Mouse (Mus musculus): ENCODE results near the gene Syt12. TPM values are rescaled to one million over a fixed set of nuclear protein-coding genes. Genes with fewer than 3 reads are reported as not detected.

The Syt12 gene
- polyA plus RNA-seq, 1 experiment from 2014 or later: 2.4 TPM

GRCm38 (mm10) chr19:4492526-4493296 is 15.5 kb upstream of the Syt12 start:
- Histone ChIP-seq H3K4me2 (replicated peaks; ENCODE audit: low read depth, low read length) (no peak overlapping the region), H3K27me3 (ENCODE audit: control insufficient read depth, insufficient read depth, low read length) (no peaks in the 10 kb centered on the region), H3K36me3 (ENCODE audit: control insufficient read depth, insufficient read depth, low read length) (no peaks in the 10 kb centered on the region), H3K27ac (ENCODE audit: low read depth, low read length) (no peak overlapping the region), H3K4me3 (ENCODE audit: low read length) (no peak overlapping the region), H3K4me1 (ENCODE audit: control insufficient read depth, insufficient read depth, low read length) (peaks cover 1% of the 10 kb centered on the region; the same call in 1 of the 2 replicates), H3K9ac (ENCODE audit: low read depth, low read length) (no peak overlapping the region), H3K9me3 (ENCODE audit: control insufficient read depth, low read length) (no peaks in the 10 kb centered on the region)
- ATAC-seq (ENCODE audit: low FRiP score, low TSS enrichment): no peak
- 56% methylated on average over 9 of the region's 9 CpGs for WGBS

- no peaks in the 10 kb centered on the region for H3K27me3 ChIP-seq (ENCODE audit: control insufficient read depth, insufficient read depth, low read length)
- H3K36me3 ChIP-seq (ENCODE audit: control insufficient read depth, insufficient read depth, low read length): no peaks in the 10 kb centered on the region
- no peaks in the 10 kb centered on the region for H3K9me3 ChIP-seq (ENCODE audit: control insufficient read depth, low read length)
- H3K4me3 ChIP-seq (ENCODE audit: low read length): no peak overlapping the region
- 55% methylated on average over 10 of the region's 10 CpGs for WGBS
- no peak overlapping the region for H3K4me2 ChIP-seq (replicated peaks; ENCODE audit: low read depth, low read length)
- no peaks in the 10 kb centered on the region for H3K4me1 ChIP-seq (ENCODE audit: control insufficient read depth, insufficient read depth, low read length)
- no peak overlapping the region for H3K27ac ChIP-seq (ENCODE audit: low read depth, low read length)
- no peak for ATAC-seq (ENCODE audit: low FRiP score, low TSS enrichment)
- no peak overlapping the region for H3K9ac ChIP-seq (ENCODE audit: low read depth, low read length)
These were observed 13.9 kb upstream of the Syt12 start for GRCm38 (mm10) chr19:4491080-4491695.

- 87% methylated on average over 2 of the region's 2 CpGs for WGBS
- H3K4me1 ChIP-seq (ENCODE audit: control insufficient read depth, insufficient read depth, low read length): 0 out of 2 replicates have a peak, but pooled peaks cover 8% of the 10 kb centered on the region
- no peak for ATAC-seq (ENCODE audit: low FRiP score, low TSS enrichment)
- no peak overlapping the region for H3K4me2 ChIP-seq (replicated peaks; ENCODE audit: low read depth, low read length)
- no peak overlapping the region for H3K4me3 ChIP-seq (ENCODE audit: low read length)
- no peaks in the 10 kb centered on the region for H3K9me3 ChIP-seq (ENCODE audit: control insufficient read depth, low read length)
- H3K36me3 ChIP-seq (ENCODE audit: control insufficient read depth, insufficient read depth, low read length): no peaks in the 10 kb centered on the region
- H3K9ac ChIP-seq (ENCODE audit: low read depth, low read length): no peak overlapping the region
- no peaks in the 10 kb centered on the region for H3K27me3 ChIP-seq (ENCODE audit: control insufficient read depth, insufficient read depth, low read length)
- H3K27ac ChIP-seq (ENCODE audit: low read depth, low read length): no peak overlapping the region
These were observed 10.6 kb upstream of the Syt12 start for GRCm38 (mm10) chr19:4487877-4488276.

GRCm38 (mm10) chr19:4485006-4485405 is 7.8 kb upstream of the Syt12 start:
- no peaks in the 10 kb centered on the region for H3K36me3 ChIP-seq (ENCODE audit: control insufficient read depth, insufficient read depth, low read length)
- no peaks in the 10 kb centered on the region for H3K27me3 ChIP-seq (ENCODE audit: control insufficient read depth, insufficient read depth, low read length)
- H3K4me3 ChIP-seq (ENCODE audit: low read length): no peak overlapping the region
- H3K9ac ChIP-seq (ENCODE audit: low read depth, low read length): no peak overlapping the region
- 0 out of 2 replicates have a peak, but pooled peaks cover 8% of the 10 kb centered on the region for H3K4me1 ChIP-seq (ENCODE audit: control insufficient read depth, insufficient read depth, low read length)
- ATAC-seq (ENCODE audit: low FRiP score, low TSS enrichment): 0 out of 2 replicates have a peak, but pooled peaks have one; percentile 40
- H3K27ac ChIP-seq (ENCODE audit: low read depth, low read length): peak overlapping the region; percentile 10
- no peak overlapping the region for H3K4me2 ChIP-seq (replicated peaks; ENCODE audit: low read depth, low read length)
- WGBS: 9% methylated on average over 5 of the region's 5 CpGs
- H3K9me3 ChIP-seq (ENCODE audit: control insufficient read depth, low read length): no peaks in the 10 kb centered on the region

- 81% methylated on average over 3 of the region's 3 CpGs for WGBS
These were observed 5.0 kb upstream of the Syt12 start for GRCm38 (mm10) chr19:4482111-4482859.

GRCm38 (mm10) chr19:4481326-4481725 is 4.1 kb upstream of the Syt12 start:
- ATAC-seq (ENCODE audit: low FRiP score, low TSS enrichment): no peak
- Histone ChIP-seq H3K27me3 (ENCODE audit: control insufficient read depth, insufficient read depth, low read length) (peaks cover 10% of the 10 kb centered on the region), H3K9me3 (ENCODE audit: control insufficient read depth, low read length) (no peaks in the 10 kb centered on the region), H3K4me3 (ENCODE audit: low read length) (no peak overlapping the region), H3K27ac (ENCODE audit: low read depth, low read length) (no peak overlapping the region), H3K4me1 (ENCODE audit: control insufficient read depth, insufficient read depth, low read length) (0 out of 2 replicates have a peak, but pooled peaks cover 12% of the 10 kb centered on the region), H3K4me2 (replicated peaks; ENCODE audit: low read depth, low read length) (no peak overlapping the region), H3K9ac (ENCODE audit: low read depth, low read length) (no peak overlapping the region), H3K36me3 (ENCODE audit: control insufficient read depth, insufficient read depth, low read length) (no peaks in the 10 kb centered on the region)
- 45% methylated on average over 4 of the region's 4 CpGs for WGBS

More at GRCm38 (mm10) chr19:4482111-4482859, 5.0 kb upstream of the Syt12 start:
- ATAC-seq (ENCODE audit: low FRiP score, low TSS enrichment): no peak
- Histone ChIP-seq H3K4me2 (replicated peaks; ENCODE audit: low read depth, low read length) (no peak overlapping the region), H3K27me3 (ENCODE audit: control insufficient read depth, insufficient read depth, low read length) (0 out of 2 replicates have a peak, but pooled peaks cover under 1% of the 10 kb centered on the region), H3K27ac (ENCODE audit: low read depth, low read length) (no peak overlapping the region), H3K9me3 (ENCODE audit: control insufficient read depth, low read length) (no peaks in the 10 kb centered on the region), H3K4me1 (ENCODE audit: control insufficient read depth, insufficient read depth, low read length) (0 out of 2 replicates have a peak, but pooled peaks cover 9% of the 10 kb centered on the region), H3K9ac (ENCODE audit: low read depth, low read length) (no peak overlapping the region), H3K4me3 (ENCODE audit: low read length) (no peak overlapping the region), H3K36me3 (ENCODE audit: control insufficient read depth, insufficient read depth, low read length) (no peaks in the 10 kb centered on the region)

GRCm38 (mm10) chr19:4480041-4480440 is 2.8 kb upstream of the Syt12 start:
- peaks cover 16% of the 10 kb centered on the region for H3K27me3 ChIP-seq (ENCODE audit: control insufficient read depth, insufficient read depth, low read length)
- 0 out of 2 replicates have a peak, but pooled peaks cover 8% of the 10 kb centered on the region for H3K4me1 ChIP-seq (ENCODE audit: control insufficient read depth, insufficient read depth, low read length)
- no peak overlapping the region for H3K9ac ChIP-seq (ENCODE audit: low read depth, low read length)
- no peaks in the 10 kb centered on the region for H3K36me3 ChIP-seq (ENCODE audit: control insufficient read depth, insufficient read depth, low read length)
- H3K4me3 ChIP-seq (ENCODE audit: low read length): no peak overlapping the region
- no peaks in the 10 kb centered on the region for H3K9me3 ChIP-seq (ENCODE audit: control insufficient read depth, low read length)
- H3K27ac ChIP-seq (ENCODE audit: low read depth, low read length): no peak overlapping the region
- H3K4me2 ChIP-seq (replicated peaks; ENCODE audit: low read depth, low read length): no peak overlapping the region
- WGBS: 79% methylated on average over 2 of the region's 2 CpGs
- ATAC-seq (ENCODE audit: low FRiP score, low TSS enrichment): no peak

- Histone ChIP-seq H3K36me3 (ENCODE audit: control insufficient read depth, insufficient read depth, low read length) (no peaks in the 10 kb centered on the region), H3K27me3 (ENCODE audit: control insufficient read depth, insufficient read depth, low read length) (peaks cover 16% of the 10 kb centered on the region), H3K4me3 (ENCODE audit: low read length) (no peak overlapping the region), H3K4me1 (ENCODE audit: control insufficient read depth, insufficient read depth, low read length) (0 out of 2 replicates have a peak, but pooled peaks cover 3% of the 10 kb centered on the region), H3K4me2 (replicated peaks; ENCODE audit: low read depth, low read length) (no peak overlapping the region), H3K9me3 (ENCODE audit: control insufficient read depth, low read length) (no peaks in the 10 kb centered on the region), H3K9ac (ENCODE audit: low read depth, low read length) (no peak overlapping the region), H3K27ac (ENCODE audit: low read depth, low read length) (no peak overlapping the region)
- no peak for ATAC-seq (ENCODE audit: low FRiP score, low TSS enrichment)
- 38% methylated on average over 1 of the region's 1 CpGs for WGBS
These were observed 906 bp upstream of the Syt12 start for GRCm38 (mm10) chr19:4478190-4478516.
